Mouse (Mus musculus) urinary bladder, postnatal 10 days (tissue): ENCODE data around the gene Dkkl1.

Experiments used
- DNase-seq: peaks from one replicate; pipeline ENCODE4 v3.0.0; 2022; ENCODE audit warnings: low spot score

Gene Dkkl1

DNA sequence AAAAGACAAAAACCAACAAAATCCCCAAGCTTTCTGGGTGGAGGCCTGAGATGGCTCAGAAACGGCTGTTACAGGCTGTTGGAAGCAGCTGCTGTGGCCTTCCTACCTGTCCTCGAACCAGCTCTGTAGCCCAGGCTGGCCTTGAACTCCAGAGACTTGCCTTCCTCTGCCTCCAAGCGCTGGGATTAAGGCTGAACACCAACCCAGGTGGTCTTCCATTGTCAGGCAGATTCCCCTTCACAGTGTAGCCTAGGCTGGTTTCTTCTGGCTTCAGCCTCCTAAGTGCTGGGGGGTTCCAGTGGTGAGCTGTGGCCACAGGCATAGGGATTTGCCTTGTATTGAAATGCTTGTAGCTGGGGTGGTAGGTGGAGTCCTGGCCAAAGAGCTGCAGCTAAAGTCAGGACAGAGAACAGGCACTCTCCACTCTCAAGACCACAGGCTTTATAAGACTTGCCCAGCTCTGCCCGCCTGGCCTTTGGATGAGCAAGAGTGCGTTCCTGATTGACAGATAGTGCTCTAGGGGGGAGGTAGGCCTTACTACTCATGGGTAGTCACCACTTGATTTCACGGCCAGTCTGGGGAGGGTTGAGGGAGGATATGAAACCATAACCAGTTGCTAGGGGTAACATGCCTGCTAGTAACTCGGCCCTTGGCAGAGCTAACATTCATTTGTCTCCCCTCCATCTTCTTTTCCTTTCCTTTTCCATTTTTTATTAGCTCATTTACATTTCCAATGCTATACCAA, 17.7 kb upstream of the Dkkl1 start:
- no peak for DNase-seq

DNA sequence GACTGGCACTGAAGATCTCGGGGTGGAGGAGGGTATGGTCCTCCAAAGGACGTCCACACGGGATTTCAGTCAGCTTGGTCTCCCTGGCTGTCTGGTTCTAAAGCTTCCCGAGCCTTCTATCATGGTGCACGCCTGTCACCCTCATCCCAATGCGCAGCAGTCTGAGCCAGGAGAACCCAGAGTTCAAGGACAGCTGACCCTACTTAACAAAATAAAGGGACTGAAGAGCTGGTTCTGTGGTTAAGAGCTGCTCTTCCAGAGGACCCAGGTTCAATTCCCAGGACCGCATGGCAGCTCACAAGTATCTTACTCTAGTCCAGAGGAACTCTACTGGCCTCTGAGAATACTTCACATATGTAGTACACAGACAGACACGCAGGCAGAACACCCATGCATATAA, 17.1 kb upstream of the Dkkl1 start:
- DNase-seq: no peak

DNA sequence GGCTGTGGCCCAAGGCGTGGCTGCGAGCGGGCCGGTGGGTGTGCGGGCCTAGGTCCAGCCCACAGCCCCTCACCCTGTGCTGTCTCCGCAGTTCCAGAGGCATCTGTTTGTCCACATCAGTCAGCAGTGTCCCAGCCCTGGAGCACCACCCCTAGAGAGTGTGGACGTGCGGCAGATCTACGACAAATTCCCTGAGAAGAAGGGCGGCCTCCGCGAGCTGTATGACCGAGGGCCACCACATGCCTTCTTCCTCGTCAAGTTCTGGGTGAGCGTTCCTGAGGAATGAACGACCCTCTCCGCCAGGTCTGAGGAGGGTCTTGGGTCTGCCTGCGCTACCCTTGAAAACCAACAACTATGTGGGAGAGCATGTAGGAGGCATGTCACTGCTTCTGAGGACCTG, 16.6 kb upstream of the Dkkl1 start:
- DNase-seq: no peak

DNA sequence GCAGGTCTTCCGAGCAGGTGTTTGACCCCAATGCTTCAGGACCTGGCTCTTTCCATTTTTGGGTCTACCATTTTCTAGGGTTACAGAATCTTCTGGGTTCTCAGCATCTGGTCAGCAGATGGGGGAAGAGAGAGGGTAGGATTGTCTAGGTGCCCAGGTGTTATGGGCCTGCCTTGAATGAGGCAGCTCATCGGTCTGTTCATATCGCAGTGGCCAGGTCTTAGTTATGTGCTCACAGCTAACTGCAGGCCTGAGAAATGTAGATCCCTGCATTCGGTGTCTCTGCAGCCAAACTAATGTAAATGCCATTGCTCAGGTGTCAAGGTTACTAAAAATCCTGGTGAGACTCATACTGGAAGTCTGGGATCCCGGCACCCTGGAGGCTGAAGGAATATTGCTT, 14.5 kb upstream of the Dkkl1 start:
- DNase-seq: no peak

DNA sequence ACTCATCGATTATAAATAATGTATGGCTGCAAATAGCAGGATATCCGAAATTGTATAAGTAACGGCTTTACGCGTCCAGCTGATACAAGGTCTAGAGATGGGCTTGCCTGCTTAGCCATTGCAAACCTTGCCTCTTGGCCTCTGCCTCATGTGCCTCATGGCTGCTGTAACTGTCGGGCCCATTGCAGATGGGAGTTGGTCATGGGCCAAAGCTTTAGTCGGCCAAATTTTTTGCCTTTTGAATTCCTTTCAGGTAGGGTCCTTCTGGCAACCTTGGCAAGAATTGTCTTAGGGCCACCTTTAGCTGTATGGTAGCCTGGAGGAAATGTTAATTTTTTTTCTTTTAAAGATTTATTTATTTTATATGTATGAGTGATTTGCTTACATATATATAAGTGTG, 12.9 kb upstream of the Dkkl1 start:
- no peak for DNase-seq

DNA sequence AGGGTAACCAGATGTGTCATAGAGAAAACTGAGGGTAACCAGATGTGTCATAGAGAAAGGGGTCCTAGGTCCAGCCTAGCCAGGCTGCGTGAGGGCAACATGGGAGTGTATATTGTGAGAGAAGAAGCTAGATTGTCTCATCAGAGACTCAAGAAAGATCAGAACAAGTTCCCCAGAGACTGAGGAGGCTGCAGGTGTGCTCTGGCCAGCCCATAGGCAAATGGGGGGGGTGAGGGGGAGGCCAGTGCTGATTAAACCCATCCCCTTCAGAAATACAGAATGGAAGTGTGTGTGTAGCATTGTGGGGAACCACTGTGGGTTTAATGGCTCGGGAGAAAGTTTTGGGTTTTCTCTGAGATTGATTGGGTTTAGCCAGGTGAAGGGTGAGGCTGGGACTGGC, 9.7 kb upstream of the Dkkl1 start:
- no peak for DNase-seq

DNA sequence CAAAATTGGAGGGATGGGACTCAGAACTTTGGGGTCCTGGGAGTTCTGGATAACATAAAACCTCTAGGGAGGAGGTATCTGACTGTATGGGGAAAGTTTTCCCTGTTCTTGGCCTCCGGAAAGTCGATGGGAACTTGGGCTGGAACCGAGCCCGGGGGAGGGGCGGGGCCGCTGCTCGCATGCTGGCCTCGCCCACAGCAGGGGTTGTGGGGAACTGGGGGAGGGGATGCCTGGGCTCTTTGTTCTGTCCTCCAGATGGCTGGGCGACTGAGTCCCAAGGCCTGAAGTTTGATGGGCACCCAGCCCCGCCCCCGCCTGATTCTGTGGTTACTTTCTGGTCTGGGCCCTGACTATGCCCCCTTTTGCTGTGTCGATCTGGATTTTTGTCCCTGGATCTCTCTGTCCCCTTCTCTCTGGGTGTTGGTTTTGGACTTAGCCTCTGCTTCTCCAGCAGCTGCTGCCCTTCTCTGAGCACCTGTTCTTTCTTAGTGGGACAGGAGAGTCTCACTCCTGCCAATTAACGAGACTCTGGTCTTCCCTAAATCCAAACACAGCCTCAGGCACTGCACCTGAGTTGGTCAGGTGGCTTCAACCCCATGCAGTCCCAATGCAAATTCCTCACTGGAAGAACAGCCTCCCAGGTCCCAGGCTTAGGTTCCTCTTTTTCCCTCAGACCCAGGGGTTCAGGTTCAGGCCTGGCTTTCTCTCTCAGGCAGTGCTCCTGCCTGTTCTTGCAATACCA, 4.7 kb upstream of the Dkkl1 start:
- DNase-seq: no peak

DNA sequence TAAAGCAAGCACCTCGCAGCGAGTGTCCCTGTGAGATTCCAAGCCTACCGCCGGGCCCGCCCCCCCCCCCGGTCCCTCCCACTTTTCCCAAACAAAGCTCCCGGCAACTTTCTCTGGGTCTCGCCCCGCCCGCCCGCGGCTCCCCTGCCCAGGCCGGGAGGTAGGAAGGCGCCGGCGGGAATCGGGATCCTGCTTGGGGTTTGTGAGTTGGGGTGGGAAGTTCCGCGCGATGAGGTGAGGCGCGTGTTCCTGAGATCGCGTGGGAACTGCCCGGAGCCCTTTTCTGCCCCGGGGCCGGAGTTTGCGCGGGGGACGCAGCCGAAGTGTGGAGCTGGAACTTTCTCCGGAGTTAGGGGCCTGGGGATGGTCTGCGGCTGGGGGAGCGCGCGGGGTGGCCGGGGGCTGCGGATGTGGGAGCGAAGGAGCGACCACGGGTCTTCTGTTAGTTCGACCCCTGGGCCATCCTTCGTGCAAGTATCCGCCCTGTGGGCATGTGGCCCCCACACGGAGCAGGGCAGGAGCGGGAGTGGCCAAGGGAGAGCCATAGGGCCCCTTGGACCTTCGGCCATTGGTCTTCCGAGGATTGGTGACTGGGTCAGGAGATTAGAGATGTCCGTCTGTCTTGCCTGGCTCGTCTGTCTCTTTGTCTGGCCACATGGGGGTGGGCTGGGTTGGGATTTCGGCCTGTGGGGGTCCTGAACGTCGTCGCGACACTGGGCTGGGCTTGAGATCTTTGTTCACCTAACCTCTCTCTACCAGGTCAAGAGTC, 3.9 kb upstream of the Dkkl1 start, which contains the start of gene Tead2:
TSS of gene Tead2 (plus strand) at position 81 of the 769 bp plus-strand sequence.
- DNase-seq: no peak

DNA sequence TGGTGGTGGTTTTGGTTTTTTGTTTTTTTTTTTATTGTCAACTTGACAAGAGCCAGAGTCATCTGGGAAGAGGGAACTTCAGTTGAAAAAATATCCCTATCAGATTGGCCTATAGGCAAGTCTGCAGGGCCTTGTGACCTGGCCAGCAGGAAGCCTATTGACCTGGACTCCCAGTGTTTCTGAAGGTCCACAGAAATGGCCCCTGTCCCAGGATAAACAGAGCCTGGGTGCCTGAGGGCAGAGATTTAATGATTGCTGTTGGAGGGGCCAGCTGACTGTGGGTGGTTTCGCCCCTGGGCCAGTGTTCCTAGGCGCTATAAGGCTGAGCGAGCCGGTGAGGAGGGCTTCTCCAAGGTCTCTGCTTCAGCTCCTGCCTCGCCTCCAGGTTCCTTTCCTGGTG, 1.8 kb upstream of the Dkkl1 start:
- no peak for DNase-seq

DNA sequence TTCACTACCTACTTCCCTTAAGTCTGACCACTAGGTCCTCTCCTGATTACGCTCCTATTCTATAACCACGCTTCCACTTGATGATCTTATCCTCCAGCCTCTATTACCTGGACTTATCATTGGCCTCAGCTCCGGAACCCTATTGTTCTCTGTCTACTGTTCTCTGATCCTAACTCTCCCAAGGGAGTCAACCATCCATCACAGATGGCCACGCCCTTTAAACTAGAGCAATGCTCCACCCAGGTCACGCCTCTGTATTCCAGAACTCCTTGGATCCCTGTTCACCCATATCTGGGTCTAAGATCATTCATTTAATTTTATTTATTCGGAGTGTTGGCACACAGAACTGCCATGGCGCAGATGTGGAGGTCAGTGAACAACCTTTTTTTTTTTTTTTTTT, 409 bp upstream of the Dkkl1 start:
- DNase-seq: no peak

DNA sequence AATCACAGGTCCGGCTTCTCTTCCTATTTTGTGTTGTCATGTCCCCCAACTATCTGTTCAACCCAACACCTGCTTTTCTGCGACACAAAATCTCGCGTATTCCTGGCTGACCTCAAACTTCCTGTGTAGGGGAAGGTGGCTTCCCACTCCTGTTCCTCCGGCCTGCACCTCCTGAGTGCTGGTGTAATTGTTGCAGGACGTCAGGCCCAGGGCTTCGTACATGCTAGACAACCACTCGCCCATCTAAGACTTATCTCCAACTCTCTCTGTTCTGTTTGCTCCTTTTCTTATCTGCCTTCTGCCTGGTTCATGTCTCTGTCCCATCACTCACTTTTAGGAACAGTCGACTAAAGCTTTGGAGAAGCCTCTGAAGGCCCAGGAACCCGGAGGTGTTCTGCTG, 877 bp downstream of the Dkkl1 start:
- DNase-seq: no peak

DNA sequence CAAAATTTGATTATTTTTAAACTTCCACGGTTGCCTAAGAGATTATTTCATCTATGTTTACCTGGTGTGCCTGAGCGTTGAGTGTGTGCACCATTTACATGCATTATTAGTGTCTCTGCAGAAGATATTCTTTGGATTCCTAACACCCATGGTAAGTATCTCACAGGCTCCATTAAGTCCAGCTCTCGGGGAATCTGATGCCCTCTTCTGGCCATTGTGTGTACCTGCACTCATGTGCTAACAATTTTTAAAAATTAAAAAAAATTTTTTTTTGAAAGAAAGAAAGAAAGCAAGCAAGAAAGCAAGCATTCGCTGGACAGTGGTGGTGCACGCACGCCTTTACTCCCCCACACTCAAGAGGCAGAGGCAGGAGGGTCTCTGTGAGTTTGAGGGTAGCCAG, 3.7 kb downstream of the Dkkl1 start:
- DNase-seq: no peak

DNA sequence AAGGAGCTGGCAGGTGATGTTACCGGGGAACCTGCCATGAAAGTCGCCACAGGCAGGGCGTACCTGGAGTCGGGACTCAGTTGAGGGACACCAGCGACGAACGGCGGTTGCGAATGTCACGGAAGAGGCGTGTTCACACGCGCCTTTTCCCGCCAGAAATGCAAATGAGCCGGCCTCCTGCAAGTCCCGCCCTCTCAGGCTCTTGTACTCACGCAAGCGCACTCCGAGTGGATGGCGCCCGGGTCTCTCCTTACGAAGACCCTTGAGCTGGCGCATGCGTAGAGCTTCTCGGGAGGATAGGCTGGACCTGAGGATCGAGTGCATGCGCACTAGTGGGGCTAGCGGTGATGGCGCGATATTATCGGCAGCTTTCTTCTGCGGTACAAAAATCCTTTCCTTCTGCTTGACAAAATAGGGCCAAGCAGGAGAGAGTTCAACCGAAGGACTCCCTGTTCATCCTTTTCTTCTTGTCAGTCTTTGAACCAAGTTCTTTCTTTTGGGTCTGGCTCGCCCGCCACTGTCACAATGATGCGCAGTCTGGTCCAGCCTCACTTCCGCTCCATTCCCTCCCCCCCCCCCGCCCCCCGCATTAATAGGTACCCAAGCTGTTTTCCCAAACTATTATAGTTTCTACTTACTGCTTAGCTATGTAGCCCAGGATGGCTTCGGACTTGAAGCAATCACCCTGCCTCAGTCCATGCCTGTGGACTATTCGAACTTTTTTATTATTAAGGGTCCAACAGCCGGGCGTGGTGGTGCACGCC, 7.4 kb downstream of the Dkkl1 start, which contains the start of gene Ccdc155:
TSS of gene Ccdc155 (minus strand) at position 513 of the 764 bp plus-strand sequence.
- DNase-seq: peak; percentile 39

DNA sequence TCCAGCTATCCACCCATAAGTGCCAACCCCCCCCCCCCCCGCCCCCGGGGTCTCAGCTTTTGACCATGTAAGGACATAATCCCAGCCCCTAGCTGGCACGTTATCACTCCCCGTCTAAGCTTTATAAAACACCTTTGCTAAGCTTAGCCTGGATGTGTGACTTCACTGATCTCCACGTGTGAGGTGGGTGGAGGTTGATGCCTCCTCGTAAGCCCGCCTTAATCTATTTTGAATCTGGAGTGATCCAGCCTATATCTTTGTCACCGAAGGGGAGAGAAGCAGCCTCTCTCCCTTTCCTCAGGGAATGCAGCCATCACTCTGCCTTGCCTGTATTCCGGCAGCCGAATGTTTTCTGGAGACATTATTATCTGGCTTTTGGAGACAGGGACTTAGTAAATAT, 9.3 kb downstream of the Dkkl1 start:
- DNase-seq: no peak

DNA sequence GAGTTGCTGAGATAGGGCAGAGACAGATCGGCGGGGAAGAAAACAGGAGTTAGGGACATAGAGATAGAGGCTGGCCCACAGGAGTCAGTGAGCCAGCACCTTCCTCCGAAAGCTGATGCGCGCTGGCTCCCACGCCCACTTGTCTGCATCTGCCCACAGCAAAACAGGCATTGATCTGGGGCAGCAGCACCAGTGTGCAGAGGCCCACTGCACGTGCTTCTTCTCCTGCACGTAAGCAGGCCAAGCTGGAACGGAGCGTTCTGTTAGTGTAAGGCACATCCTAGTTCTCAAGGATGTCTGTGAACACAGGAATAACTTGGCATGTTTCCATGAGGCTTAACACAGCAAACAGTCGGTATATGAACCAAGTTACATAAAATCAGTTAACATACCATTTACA, 13.0 kb downstream of the Dkkl1 start:
- no peak for DNase-seq

DNA sequence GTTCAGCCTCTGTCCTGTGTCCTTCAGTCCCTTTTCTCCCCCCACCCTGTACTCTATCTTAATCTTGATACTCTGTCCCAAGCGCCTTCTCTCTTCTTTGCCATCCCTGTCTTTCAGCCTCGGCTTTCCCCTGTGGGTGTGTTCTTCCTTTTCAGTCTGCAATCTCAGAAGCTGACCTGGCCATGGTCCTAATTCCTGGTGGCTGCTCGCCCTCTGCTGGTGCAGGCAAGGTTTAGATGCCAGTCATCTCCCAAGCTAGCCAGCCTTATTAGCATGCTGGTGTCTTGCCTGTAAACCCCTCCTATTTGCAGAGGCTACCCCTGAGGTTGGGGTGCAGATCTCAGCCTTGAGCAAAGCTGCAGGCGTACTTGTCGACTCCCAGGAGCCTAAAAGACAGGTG, 13.5 kb downstream of the Dkkl1 start:
- no peak for DNase-seq

DNA sequence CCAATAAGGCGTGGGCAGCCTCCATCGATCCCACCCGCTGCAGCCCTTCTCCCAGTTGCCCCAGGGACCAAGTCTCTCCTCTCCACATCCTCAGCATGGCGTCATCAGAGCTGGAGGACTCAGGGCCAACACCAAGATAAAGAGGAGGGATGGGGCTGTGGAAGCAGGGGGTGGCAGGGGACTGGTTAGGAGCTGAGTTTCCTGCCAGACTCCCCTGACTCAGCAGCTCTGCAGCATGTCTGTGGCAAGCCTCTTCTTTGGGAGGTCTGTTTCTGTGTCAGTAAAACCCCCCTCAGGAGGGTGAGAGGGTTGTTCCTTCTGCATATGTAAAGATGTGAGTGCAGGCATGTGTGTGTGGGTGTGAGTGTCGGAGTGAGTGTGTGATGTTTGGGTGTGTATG, 15.0 kb downstream of the Dkkl1 start:
- DNase-seq: no peak

DNA sequence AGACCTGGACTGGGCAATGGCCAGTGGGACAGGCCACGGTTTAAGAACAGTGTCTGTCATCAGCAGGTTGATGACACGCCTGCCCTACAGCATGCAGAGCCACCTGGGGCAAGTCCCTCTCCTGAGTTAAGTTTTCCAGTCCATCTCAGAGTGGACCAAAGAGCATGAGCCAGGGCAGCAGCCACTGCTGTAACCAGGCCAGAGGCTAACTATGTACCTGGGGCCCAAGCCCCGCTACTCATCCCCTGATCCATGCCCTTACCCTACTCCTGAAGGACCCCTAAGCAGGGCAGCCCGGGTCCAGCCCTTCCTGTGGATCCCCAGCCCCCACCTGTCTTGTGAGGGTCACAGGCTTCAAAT, 15.8 kb downstream of the Dkkl1 start:
- no peak for DNase-seq

DNA sequence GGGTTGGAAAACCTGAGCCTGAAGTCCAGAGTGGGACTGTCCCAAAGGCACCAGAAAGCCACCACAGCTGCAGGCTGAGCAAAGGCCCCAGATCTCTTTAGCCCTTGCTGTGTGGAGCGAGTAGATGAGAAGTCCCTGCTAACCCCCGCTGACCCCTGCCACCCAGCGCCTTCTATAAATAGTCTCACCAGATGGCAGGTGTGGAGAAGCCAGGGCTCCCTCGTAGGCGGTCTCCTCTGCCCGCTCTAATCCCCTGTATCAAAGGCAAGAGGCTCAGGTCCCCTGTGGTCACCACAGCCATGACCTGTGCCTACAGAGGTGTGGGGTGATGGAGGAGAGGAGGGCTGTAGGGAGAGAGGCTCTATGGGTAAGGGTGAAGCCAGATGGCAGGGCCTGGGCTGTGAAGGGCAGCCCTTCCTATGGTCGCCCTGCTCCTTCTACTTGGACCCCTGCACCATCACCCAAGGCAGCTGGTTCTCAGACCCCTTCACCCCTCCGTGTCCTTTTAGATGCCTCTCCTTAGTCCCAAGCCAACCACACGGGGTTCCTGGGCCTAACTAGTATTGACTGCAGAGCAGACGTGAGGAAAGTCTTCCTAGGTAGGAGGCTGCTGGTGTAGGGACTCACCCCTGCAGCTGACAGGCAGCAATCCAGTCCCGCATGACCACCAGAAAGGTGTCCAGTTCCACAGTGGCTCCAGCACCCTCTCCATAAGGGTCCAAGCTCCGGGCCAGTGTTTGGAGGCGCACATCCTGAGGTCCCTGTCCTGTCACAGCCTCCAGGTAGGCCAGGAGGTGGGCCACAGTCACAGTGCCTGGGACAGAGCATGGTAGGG, 16.4 kb downstream of the Dkkl1 start:
- DNase-seq: no peak

DNA sequence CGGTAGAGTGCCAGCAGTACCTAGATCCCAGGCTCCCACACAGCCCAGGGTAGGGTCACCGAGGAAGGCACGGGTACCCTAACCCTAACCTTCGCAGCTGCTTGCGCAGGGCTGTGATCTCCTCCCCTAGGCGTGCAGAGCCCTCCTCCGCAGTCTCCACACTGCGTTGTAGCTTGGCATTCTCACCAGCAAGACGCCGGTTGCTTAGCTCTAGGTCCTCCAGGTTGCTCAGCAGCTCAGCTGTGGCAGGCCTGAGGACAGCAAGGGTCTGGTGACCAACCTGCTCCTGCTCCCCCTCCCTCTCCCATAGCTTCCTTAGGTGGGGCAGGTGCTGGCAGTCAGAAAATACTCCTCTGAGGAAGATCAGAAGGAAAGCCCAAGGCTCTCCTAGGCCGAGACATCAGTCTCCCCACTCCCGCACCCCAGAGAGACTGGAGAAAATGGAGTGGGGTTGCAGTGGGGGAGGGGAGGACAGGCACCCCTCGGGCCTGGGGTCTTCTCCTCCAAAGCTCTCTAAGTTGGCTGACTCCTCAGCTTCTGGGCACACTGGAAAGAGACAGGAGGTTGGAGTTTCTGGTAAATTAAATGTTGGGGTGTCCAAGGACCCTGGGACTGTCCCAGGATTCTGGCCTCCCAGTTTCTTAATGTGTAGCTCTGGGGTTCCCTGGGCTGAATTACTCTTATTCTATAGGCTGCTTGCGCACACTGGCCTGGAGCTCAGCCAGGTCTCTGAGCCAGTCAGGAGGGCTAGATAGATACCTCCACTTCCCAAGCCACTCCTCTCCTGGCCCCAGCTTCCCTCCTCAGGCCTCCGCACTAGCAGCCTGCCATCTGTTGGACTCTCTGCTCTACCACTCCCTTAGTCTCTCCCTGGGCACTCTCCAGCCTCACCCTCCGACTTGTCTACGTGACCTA, 17.8 kb downstream of the Dkkl1 start:
- DNase-seq: no peak
